Mouse (Mus musculus) right cerebral cortex, adult 18-20 months (tissue): Measurements from ENCODE around the gene 9130008F23Rik.

Source experiments
- DNase-seq: peaks from one replicate; pipeline ENCODE4 v3.0.0; 2022; ENCODE audit warnings: mixed read lengths

The 9130008F23Rik gene

DNA sequence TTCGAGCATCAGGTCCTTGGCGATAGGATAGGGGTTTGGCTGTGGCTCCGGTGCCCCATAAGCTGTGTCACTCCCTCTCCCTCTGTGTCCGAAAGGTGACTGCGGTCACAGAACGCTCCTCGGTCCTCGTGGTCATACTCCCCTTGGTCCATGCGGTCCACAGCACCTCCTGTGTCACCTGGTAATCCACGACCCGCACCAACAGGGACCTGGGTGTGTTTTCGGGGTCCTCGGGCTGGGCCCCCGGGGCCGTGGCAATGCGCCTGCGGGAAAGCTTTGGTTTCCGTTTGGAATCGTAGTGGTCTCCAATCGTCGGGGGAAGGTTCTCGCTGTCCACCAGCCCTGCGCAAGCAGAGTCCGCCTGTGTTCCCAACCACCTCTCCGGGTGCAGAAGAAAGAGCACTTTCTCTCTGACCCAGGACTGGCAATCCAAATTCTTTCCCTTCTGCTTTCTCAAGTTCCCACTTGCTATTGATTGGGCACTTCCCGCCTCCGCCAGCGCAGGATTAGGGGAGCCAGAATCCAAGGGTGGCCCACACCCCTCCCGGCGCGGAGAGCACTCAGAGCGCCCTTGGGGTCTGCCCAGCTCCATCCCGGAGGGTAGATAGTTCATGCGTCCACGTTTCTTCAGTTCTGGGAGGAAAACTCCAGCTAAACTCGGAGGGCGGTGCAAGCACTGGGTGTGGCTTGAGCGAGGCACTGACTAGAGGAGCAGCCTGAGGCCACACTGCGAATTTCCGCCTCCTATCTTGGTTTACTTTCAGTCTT lies at the start of gene 9130008F23Rik:
TSS of gene 9130008F23Rik (minus strand) at position 636 of the 768 bp plus-strand sequence.
- DNase-seq, result no peak

DNA sequence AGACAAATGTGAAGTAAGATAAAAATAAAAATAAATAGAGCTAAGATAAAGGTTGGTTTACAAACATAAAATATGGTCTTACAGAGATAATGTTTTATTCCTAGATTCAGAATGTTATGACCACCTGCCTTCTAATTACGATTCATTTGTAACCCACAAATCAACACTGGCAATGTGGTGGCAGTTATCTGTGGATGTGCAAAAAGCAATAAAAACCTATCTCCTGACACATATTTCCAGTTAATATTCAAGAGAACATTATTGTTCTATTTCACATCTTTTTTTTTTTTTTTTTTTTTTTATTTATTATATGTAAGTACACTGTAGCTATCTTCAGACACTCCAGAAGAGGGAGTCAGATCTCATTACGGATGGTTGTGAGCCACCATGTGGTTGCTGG lies 35.1 kb upstream of the 9130008F23Rik start:
- no peak for DNase-seq

DNA sequence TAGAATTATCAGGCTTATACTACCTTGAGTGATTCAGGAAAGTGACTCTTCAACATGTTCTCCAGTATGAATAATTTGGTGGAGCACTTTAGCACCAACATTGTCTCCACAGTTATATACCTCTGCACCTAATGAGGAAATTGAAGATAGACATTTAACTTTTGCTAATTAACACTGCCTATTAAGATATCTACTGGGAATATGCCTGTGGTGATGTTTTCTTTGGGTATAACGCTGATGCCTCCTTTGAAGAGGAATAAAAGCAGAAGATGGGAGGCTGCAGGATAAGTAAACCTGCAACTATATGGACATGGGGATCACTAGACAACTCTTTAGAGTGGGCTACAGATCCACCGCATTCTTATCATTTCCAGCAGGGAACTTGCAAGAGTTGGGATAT lies 33.9 kb upstream of the 9130008F23Rik start, which contains the start of gene Glyatl3:
TSS of gene Glyatl3 (minus strand) at position 101 of the 400 bp plus-strand sequence.
- DNase-seq, result no peak

DNA sequence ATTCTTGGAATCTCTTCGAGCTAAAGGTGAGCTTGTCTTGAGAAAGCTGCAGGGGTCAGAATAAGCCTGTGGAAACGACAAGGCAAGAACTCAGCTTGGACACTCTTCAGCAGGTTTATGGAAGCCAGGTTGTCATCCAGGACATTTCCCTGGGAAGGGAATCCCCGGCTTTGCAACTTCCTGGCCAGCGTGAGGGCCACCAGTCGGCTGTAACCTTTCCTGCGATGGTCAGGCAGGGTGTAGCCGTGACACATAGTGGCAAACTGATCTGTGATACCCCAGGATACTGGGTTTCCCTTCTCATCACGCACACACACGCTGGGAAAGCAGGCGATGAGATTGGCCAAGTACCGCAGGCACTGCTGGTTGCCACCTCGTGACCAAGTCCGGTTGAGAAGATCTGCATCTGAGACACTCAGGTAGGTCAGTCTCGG lies 24.4 kb upstream of the 9130008F23Rik start:
- DNase-seq, result no peak

DNA sequence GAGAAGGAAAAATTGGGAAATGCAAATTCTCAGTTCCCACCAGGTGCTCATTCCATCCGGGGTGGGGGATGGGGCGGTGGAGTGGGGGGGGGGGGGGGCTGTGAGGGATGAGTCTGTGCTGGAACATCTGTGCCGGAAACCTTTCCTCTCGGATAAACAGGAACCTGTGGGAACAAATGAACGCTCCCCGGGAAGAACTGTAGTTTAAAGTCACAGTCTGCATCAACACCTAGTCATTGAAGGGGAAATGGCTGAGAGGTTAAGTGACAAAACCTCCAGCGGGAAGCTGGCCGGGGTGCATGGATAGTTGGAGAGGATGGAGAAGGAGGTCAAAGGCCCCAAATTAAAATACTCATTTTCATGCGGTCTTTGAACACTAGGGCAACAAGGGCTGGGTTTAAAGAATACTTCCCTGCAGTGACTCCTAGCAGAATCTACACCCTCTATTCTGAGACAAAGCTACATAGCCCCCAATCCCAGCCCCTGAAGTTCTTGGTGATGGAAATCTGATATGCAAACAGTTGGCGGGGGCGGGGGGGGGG lies 23.8 kb upstream of the 9130008F23Rik start:
- no peak for DNase-seq

DNA sequence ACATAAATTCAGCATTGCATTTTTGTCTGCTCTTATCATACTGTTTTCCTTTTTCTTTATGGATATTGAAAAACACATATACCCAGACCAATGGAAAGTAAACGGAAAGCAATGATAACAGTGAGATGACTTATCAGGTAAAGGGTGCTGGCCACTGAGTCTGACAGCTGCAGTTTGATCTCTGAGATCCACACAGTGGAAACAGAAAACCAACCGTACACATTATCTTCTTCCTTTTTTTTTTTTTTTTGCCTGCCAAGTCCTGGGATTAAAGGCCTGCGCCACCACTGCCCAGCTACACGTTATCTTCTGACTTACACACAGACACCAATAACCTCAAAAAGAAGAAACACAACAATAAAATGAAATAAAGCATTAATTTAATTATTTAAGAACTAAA lies 23.0 kb upstream of the 9130008F23Rik start:
- DNase-seq, result no peak

DNA sequence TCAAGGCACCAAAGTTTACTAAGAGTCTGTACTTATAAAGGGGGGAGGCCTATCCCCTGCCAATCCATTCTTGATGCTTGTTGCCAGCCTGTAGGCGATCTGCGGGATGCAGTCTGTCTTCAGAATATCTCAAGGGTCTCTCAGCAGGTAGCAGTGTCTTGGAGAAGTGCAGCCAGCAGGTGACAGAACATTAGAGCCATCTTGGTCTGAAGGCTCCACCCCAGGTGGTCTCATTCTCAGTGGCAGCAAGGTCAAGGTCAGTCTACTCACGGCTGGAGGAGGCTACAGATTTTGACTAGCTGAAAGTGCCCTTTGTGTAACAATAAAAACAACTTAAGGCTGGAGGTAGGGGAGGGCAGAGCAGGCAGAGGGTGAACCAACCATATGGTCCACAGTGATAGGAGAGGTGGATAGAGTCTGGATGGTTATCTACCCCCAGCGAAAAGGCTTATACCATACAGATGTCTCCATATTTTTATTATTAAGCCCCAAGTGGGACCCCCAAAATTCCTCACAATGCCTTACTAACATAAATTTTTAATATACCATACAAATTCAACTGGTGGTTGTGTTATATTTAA lies 19.5 kb upstream of the 9130008F23Rik start:
- DNase-seq, result no peak

DNA sequence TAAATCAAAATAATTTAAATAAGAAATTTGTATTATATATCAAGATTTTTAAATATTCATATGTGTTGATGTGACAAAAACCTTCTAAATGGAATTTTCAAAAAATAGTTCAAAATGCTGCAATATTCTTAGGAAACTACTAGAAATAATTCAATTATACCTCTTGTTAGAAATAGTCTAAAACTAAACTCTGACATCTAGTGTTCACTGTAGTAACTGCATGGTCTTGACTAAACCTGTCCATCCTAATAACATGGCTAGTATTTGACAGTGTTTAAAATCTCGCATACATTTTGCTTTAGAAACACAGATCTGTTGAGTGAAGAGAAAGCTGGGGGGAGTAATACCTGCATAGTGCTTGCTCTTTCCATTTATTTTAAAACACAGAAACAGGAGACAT lies 16.5 kb upstream of the 9130008F23Rik start:
- DNase-seq, result no peak

DNA sequence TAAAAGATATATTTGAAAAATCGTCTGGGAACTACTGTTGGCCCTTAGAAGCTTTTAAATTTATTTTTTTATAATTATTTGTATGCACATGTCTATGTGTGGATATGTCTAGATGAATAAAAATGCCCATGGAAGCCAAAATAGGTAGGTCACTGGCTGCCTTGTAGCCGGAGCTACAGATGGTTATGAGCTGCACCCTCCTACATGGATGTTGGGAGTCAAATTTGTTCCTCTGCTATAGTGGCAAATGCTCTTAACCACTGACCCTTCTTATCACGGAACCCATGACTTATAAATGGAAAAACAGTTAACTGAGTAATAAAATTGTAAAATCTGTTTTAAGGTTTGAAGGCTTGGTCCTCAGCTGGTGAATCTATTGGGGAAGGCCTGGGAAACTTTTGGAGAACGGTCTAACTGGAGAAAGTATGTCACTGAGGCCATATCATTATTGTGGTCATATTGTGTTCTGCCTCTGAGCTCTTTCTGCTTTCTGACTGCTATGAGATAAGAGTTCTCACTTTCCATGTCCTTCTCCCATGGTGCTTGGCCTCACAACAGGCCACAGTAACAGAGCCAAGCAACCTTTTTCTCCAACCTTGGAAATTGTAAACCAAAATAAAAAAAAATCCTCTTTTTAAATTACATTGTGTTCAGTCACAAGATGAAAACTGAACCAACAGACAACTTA lies 7.6 kb upstream of the 9130008F23Rik start:
- DNase-seq, result no peak

DNA sequence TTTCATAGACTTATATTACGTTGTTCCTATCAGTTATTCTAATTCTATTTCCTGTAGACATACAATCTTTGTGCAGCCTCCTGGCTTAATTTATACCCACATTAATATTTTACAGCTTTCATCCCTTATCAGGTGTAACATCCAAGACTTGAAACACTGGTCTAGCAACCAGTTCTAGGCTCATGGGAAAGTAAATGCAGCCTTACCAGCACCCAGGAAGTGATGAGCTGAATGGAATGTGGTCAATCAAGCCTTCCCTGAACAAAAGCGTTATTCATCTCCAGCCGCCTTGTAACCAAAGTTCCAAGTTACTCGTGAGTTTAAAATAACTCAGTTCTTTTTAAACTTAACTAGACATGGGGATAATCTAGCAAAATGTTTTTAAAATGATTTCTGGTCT lies 4.8 kb upstream of the 9130008F23Rik start:
- DNase-seq, result no peak

DNA sequence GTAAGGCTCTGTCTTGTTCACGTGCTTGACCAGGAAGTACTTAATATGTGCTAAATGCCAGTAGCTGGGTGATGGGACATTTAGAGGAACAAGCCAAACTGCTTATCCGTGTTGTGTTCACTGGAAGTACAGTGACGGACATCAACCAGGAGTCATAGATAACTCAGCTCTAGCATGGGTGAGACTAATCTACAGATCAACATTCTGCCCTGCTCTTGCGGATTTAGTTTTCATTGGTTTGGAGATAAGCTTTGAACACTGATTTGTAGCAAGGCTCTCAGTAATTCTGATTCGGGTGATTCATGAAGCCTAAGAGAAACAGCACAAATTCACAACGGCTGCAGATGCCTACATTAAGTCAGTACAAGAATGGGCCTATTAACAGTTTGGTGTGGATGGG lies 1.8 kb upstream of the 9130008F23Rik start:
- no peak for DNase-seq

DNA sequence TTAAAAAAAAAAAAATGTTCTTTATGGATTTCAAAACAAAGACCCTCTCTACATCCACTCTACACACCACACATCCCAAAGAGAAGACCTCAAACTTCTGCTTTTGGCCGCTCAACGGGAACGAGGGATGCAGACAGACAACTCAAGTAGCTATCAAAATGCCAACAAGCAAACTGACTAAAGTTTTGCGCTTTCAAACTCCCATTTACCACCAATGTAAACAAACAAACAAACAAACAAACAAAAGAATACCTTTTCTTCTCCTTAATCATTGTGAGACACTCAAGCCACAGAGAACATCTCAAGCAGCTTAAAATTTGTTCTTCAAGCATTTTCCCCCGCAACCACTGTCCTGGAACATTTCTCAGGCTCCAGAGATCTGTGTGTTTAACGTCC lies 833 bp downstream of the 9130008F23Rik start:
- DNase-seq, result no peak

DNA sequence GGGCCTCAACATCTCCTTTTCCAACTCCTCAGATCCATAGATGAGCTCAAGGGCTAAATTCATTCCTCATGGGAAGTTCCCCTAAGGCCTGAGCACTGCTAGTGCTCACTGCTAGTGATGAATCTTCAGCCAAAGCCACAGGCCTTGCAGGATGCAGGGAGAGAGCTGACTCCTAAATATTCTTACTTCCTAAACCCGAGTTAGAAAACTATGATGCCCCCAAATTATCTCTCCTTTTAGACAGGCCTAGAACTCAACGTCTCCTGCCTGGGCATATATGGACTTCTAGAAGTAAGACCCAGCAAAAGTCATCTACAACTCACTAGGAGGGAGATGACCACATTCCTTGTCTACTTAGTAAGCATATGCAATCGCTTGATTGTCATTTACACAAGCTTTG lies 2.6 kb downstream of the 9130008F23Rik start:
- DNase-seq, result no peak

DNA sequence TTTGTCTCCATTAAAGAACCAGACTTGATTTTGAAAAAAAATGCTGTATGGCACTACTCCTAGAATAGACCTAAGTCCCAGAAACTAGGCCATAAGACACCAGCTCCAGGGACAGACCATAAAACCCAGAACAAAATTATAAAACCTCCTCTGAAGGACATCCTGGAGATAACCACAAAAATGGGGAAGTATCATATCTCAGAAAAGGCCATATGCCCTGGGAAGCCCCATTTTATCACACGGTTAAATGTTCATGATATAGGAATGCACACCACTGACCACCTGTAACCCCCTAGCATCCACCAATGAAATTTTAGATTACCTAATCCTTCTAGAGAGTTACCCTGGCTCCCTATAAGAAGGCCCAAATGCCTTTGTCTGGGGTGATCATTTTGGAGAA lies 4.8 kb downstream of the 9130008F23Rik start:
- DNase-seq, result no peak

DNA sequence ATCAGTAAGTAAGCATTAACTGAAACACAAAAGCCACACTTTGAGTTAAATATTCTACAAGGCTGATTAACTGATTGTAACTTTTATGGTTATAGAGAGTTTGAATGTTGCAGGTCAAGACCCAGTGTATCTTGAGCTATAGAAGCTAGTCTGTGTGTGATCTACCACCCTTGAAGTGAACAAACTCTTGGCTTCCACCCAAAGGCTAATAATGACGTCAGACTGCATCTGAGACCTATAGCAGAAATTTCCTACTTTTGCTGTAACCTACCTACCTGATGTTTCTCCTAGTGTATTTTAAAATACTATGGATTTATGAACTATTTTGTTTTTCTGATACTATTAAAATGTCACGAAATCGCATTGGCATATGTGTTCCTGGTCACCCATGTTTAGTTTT lies 5.7 kb downstream of the 9130008F23Rik start:
- DNase-seq, result no peak

DNA sequence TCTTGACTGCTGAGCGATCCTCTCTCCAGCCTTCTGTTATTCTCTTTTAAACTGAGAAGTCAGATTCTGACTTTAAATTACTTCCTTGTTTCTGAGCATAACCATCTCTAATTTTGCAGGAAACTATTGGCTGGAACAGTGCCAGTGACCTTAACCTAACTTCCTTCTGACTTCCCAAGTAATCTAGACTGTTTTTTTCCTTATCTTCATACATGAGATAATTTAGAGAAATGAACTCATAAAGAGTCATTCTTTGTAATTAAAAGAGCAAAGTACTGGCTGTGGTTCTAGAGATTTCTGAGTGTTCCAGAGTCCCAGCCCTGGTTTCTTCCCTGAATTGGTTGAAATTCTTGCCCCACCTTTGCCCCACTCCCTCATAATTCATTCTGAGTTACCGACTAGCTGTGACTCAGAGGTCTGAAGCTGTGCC lies 6.8 kb downstream of the 9130008F23Rik start:
- no peak for DNase-seq

DNA sequence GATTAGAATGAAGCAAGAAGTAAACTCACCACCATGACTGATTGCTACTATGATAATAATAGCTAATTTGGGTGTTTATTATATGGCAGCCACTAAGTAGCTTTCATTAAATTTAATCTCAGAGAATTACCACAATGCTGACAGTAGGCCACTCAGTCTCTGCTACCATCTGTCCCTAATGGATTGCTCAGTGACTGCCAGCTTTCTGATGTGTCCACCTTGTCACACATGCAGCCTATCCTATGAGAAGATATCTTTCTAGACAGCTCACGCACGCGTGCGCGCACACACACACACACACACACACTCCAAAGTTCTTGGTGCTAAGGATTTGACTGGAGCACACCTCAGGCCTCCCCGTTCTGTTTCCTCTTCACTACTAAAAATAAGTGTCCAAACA lies 7.7 kb downstream of the 9130008F23Rik start:
- DNase-seq, result no peak

DNA sequence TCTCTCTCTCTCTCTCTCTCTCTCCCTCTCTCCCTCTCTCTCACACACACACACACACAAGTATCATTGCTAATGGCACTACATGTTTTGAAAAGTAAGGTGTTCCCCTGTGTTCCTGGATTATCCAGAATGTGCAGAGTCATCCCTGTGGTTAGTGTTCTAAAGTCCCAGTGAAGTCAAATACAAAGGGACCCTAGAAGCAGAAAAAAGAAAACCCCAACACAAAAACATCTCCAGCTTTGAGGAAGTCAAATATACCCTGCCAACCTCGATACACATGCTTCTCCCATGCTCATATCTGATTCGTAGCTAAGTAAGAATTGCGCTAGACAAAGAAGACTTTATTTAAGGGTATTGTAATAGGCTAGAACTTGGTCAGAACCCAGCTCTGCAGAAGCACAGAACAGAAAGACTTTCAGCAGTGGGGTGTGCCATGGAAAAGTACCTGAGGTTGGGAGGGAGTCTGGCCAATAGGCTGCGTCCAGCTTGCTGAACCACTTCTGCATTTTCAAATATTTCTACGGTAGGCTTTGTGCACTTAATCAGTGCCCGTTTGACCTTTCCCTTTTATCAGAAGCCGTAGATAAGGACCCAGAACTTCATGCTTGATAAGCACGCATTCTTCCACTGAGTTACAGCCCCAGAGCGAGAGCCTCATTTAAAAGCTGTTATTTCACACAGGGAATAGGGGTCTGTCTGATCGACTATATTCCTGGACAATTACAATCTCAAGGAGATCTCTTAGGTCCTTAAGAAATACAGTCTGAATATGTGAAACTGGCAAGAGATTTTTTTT lies 11.2 kb downstream of the 9130008F23Rik start:
- DNase-seq, result no peak

DNA sequence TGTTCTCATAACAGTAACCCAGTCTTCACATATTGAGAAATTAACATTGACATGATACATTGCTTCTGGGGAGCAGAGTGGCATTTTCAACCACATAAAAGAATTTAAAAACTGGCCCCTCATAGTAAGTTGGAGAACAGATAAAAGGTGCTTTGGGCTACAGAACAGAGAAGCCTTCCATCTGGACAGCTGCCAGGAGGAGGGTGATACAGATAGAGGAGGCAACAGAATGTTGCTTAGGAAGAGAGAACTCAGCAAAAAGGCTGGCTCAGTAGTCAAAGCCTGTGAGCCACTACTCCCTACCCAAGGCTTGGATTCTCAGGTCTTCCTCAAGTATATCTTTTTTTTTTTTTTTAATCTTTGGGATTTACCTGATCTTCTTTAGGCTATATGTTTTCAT lies 25.3 kb downstream of the 9130008F23Rik start:
- DNase-seq, result no peak

DNA sequence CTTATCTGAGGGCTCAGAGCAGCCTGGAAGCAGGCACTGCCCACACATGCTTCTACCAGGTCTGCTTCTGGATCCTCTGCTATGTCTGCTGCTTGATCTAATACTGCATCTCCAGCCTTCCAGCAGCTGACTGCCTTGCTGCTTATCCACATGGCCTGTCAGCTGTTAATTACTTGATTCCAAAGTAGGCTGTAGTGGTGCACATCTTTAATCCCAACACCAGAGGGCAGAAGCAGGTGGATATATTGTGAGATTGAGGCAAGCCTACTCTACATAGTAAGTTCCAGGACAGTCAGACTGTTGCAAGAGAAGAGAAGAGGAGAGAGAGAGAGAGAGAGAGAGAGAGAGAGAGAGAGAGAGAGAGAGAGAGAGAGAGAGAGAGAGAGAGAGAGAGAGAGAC lies 43.1 kb downstream of the 9130008F23Rik start:
- DNase-seq, result no peak

DNA sequence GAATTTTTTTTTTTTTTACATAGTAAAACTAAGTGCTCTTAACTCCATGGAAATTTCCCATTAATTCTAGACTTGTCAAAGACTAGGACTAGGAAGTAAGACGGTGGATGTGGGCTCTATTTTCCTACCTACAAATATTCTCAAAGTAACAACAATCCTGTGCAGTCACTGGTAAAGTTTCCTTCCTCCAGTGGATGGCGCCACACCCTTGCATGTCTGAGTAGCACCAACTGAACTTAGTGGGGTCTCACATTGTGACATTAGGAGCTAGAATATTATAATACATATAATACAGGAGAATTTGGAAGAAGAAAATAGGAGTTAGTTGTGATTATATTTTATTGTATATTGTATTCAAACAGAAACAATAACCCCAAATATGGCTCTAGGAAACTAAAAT lies 48.5 kb downstream of the 9130008F23Rik start:
- DNase-seq, result no peak
